In the genomic region with DNA sequence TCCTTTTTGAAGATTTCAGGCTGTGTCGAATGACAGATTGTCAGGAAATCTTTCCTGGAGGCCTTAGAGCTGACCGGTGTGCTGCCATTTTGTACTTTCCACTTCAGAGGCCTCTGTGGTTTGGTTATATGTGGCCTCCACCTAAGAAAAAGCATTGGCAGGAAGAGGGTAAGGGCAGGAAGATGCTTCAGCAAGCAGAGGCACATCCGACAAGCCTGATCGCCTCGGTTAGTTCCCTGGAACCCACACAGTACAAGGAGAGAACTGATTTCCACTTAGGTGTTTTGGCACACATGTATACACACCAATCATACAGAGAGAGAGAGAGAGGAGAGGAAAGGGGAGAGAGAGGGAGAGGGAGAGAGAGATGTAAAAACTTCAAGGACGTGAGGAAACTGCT, we compare ENCODE assay signal across 13 mouse cellular contexts. TPM values are rescaled to one million over a fixed set of nuclear protein-coding genes. Genes with fewer than 3 reads are reported as not detected.
DNase-seq lines count a peak whose midpoint lies in the region; ATAC-seq lines count a peak whose summit lies in the region.
"Had no signal": no experiment of that assay in that cellular context is flagged by ENCODE, and none has a peak within 500 bp of the region (broad histone marks: within the 10 kb centered on the region; RNA-seq: fewer than 3 reads in every experiment).

No protein-coding gene starts in this region.

- no peak overlapping the region for H3K4me2 ChIP-seq in forebrain, embryonic 13.5 days
- no peak overlapping the region for H3K4me2 ChIP-seq in neural tube, embryonic 15.5 days
- H3K4me2 ChIP-seq: hindbrain, embryonic 13.5 days had no signal

- peak; percentile 43 to 47 for DNase-seq in spleen, adult 18-20 months
- DNase-seq in spleen, postnatal 4 days (ENCODE audit: low spot score in 2 of 2): no peak
- peak; percentile 30 to 31 for DNase-seq in thymus, postnatal 36 days
- DNase-seq in layer of hippocampus, postnatal 10 days (ENCODE audit: low spot score in 2 of 2): no peak
- DNase-seq: adrenal gland, adult 8-10 months; cerebellum, adult 9-11 months; gastrocnemius, postnatal 10 days; right cerebral cortex, adult 18-20 months had no signal

- WGBS in forebrain, embryonic 13.5 days: 89% methylated on average over 6 of the region's 6 CpGs
- 85% methylated on average over 6 of the region's 6 CpGs for WGBS in neural tube, embryonic 15.5 days

- H3K9me3 ChIP-seq in forebrain, embryonic 13.5 days (replicated peaks): no peaks in the 10 kb centered on the region
- H3K9me3 ChIP-seq in neural tube, embryonic 15.5 days (replicated peaks): no peaks in the 10 kb centered on the region
- H3K9me3 ChIP-seq: hindbrain, embryonic 13.5 days had no signal

- ATAC-seq in hematopoietic stem cell, adult 5-6 weeks (replicated peaks in 1 of 2; ENCODE audit: insufficient read depth in 1 of 2, low FRiP score in 2 of 2, low TSS enrichment in 1 of 2, low read depth in 1 of 2, poor library complexity in 2 of 2, severe bottlenecking in 2 of 2): peak; percentile 15 to 35; a peak in 3 of 4 replicates
- ATAC-seq in megakaryocyte progenitor cell, adult 5-6 weeks (replicated peaks; ENCODE audit: poor library complexity): peak; percentile 12
- ATAC-seq in forebrain, embryonic 13.5 days: no peak
- ATAC-seq in neural tube, embryonic 15.5 days (ENCODE audit: low FRiP score): no peak

- no peaks in the 10 kb centered on the region; the same call in 1 of the 2 replicates for H3K27me3 ChIP-seq in forebrain, embryonic 13.5 days
- H3K27me3 ChIP-seq in neural tube, embryonic 15.5 days (replicated peaks): no peaks in the 10 kb centered on the region
- H3K27me3 ChIP-seq: hindbrain, embryonic 13.5 days had no signal

- H3K27ac ChIP-seq in forebrain, embryonic 13.5 days: no peak overlapping the region
- no peak overlapping the region for H3K27ac ChIP-seq in neural tube, embryonic 15.5 days (replicated peaks)
- H3K27ac ChIP-seq: hindbrain, embryonic 13.5 days had no signal

- 0 out of 2 replicates have a peak, but pooled peaks cover 2% of the 10 kb centered on the region for H3K4me1 ChIP-seq in forebrain, embryonic 13.5 days
- peaks cover 3% of the 10 kb centered on the region for H3K4me1 ChIP-seq in neural tube, embryonic 15.5 days

- no peaks in the 10 kb centered on the region for H3K36me3 ChIP-seq in forebrain, embryonic 13.5 days (ENCODE audit: poor library complexity, severe bottlenecking)
- no peaks in the 10 kb centered on the region for H3K36me3 ChIP-seq in neural tube, embryonic 15.5 days
- H3K36me3 ChIP-seq: hindbrain, embryonic 13.5 days had no signal

- no peak overlapping the region for H3K9ac ChIP-seq in forebrain, embryonic 13.5 days
- H3K9ac ChIP-seq in neural tube, embryonic 15.5 days (replicated peaks): no peak overlapping the region
- H3K9ac ChIP-seq: hindbrain, embryonic 13.5 days had no signal

- H3K4me3 ChIP-seq in forebrain, embryonic 13.5 days: no peak overlapping the region
- no peak overlapping the region for H3K4me3 ChIP-seq in neural tube, embryonic 15.5 days (replicated peaks)
- H3K4me3 ChIP-seq: hindbrain, embryonic 13.5 days had no signal

RNA-seq across cellular contexts. Expression of a gene that starts 5.7 kb away (rescaled TPM):
- total RNA-seq in hematopoietic stem cell, adult 5-6 weeks (2017): 606 and 717 TPM in 2 replicates
- total RNA-seq in megakaryocyte progenitor cell, adult 5-6 weeks (2015): 593 and 655 TPM in 2 replicates
- 974 and 976 TPM in 2 replicates for total RNA-seq in megakaryocyte progenitor cell, adult 5-6 weeks (2017)
- polyA plus RNA-seq in forebrain, embryonic 13.5 days (2015; fragmentation: Nextera tagmentation; extraction: Ambion mirVana): 225 and 227 TPM in 2 replicates
- 100 to 1,000 TPM; 307 to 309 TPM for total RNA-seq in layer of hippocampus, postnatal 10 days (2021)
- polyA plus RNA-seq in neural tube, embryonic 15.5 days (2015; fragmentation: Nextera tagmentation; extraction: Ambion mirVana): 214 and 250 TPM in 2 replicates

Comparison
In these comparisons a context has a peak if more than half of its experiments do, and no peak if none do; other contexts are left out.
1. DNase-seq: peak in spleen, adult 18-20 months (2 of 2) and thymus, postnatal 36 days (2 of 2); none in spleen, postnatal 4 days (0 of 2) and layer of hippocampus, postnatal 10 days (0 of 2).
2. ATAC-seq: peak in hematopoietic stem cell, adult 5-6 weeks (2 of 2) and megakaryocyte progenitor cell, adult 5-6 weeks (single experiment); none in forebrain, embryonic 13.5 days (single experiment) and neural tube, embryonic 15.5 days (single experiment).